Mouse (Mus musculus): ENCODE results near the gene Dyx1c1. TPM values are rescaled to one million over a fixed set of nuclear protein-coding genes. Genes with fewer than 3 reads are reported as not detected.

Gene Dyx1c1
- polyA plus RNA-seq, 1 experiment from 2014 or later = 0.50 TPM

- no peaks in the 10 kb centered on the region for H3K9me3 ChIP-seq (replicated peaks; ENCODE audit: control insufficient read depth, low read length)
- H3K4me1 ChIP-seq (ENCODE audit: control insufficient read depth, insufficient read depth, low read length) = no peaks in the 10 kb centered on the region; the same call in 1 of the 2 replicates
- H3K4me2 ChIP-seq = peak within 1 kb of the TSS; percentile 89
- H3K9ac ChIP-seq (ENCODE audit: low read depth, low read length) = peak within 1 kb of the TSS; percentile 75
- H3K36me3 ChIP-seq (ENCODE audit: control insufficient read depth, insufficient read depth, low read length) = no peaks in the 10 kb centered on the region
- H3K27me3 ChIP-seq (ENCODE audit: control insufficient read depth, insufficient read depth, low read length) = no peaks in the 10 kb centered on the region
- ATAC-seq (replicated peaks; ENCODE audit: insufficient number of reproducible peaks, low FRiP score, low TSS enrichment) = peak; percentile 99
- under 1% methylated on average over 82 of the region's 88 CpGs for WGBS (ENCODE audit: insufficient replicate concordance)
- peak within 1 kb of the TSS; percentile 57; the same call in 1 of the 2 replicates for H3K27ac ChIP-seq (ENCODE audit: low read depth, low read length)
- H3K4me3 ChIP-seq (ENCODE audit: low read depth, low read length) = peak within 1 kb of the TSS; percentile 81
Measured at GRCm38 (mm10) chr9:72985250-72986220, 26.9 kb downstream of the Dyx1c1 start, which contains the start of the genes Ccpg1os and Ccpg1. Ccpg1os (minus strand) TSS chr9:72985382. Ccpg1 (plus strand) TSS chr9:72985429.

GRCm38 (mm10) chr9:72987703-72988102, 29.1 kb downstream of the Dyx1c1 start:
- 57% methylated on average over 3 of the region's 3 CpGs for WGBS (ENCODE audit: insufficient replicate concordance)

GRCm38 (mm10) chr9:72988706-72989105, 30.1 kb downstream of the Dyx1c1 start:
- no peak for ATAC-seq (replicated peaks; ENCODE audit: insufficient number of reproducible peaks, low FRiP score, low TSS enrichment)
- no peak overlapping the region for H3K9ac ChIP-seq (ENCODE audit: low read depth, low read length)
- H3K9me3 ChIP-seq (replicated peaks; ENCODE audit: control insufficient read depth, low read length) = no peaks in the 10 kb centered on the region
- no peak overlapping the region for H3K4me2 ChIP-seq
- no peak overlapping the region for H3K4me3 ChIP-seq (ENCODE audit: low read depth, low read length)
- no peak overlapping the region for H3K27ac ChIP-seq (ENCODE audit: low read depth, low read length)
- no peaks in the 10 kb centered on the region; the same call in 1 of the 2 replicates for H3K4me1 ChIP-seq (ENCODE audit: control insufficient read depth, insufficient read depth, low read length)
- H3K27me3 ChIP-seq (ENCODE audit: control insufficient read depth, insufficient read depth, low read length) = no peaks in the 10 kb centered on the region
- no peaks in the 10 kb centered on the region for H3K36me3 ChIP-seq (ENCODE audit: control insufficient read depth, insufficient read depth, low read length)
- WGBS (ENCODE audit: insufficient replicate concordance) = 80% methylated on average over 5 of the region's 5 CpGs

More at GRCm38 (mm10) chr9:72987703-72988102, 29.1 kb downstream of the Dyx1c1 start:
- Histone ChIP-seq H3K27me3 (ENCODE audit: control insufficient read depth, insufficient read depth, low read length) (no peaks in the 10 kb centered on the region), H3K4me2 (no peak overlapping the region), H3K4me1 (ENCODE audit: control insufficient read depth, insufficient read depth, low read length) (no peaks in the 10 kb centered on the region; the same call in 1 of the 2 replicates), H3K36me3 (ENCODE audit: control insufficient read depth, insufficient read depth, low read length) (no peaks in the 10 kb centered on the region), H3K4me3 (ENCODE audit: low read depth, low read length) (no peak overlapping the region), H3K9me3 (replicated peaks; ENCODE audit: control insufficient read depth, low read length) (no peaks in the 10 kb centered on the region), H3K9ac (ENCODE audit: low read depth, low read length) (no peak overlapping the region), H3K27ac (ENCODE audit: low read depth, low read length) (no peak overlapping the region)
- ATAC-seq (replicated peaks; ENCODE audit: insufficient number of reproducible peaks, low FRiP score, low TSS enrichment) = no peak

- Histone ChIP-seq H3K27ac (ENCODE audit: low read depth, low read length) (no peak overlapping the region), H3K9me3 (replicated peaks; ENCODE audit: control insufficient read depth, low read length) (no peaks in the 10 kb centered on the region), H3K4me1 (ENCODE audit: control insufficient read depth, insufficient read depth, low read length) (no peaks in the 10 kb centered on the region), H3K27me3 (ENCODE audit: control insufficient read depth, insufficient read depth, low read length) (no peaks in the 10 kb centered on the region), H3K4me2 (no peak overlapping the region), H3K36me3 (ENCODE audit: control insufficient read depth, insufficient read depth, low read length) (no peaks in the 10 kb centered on the region), H3K4me3 (ENCODE audit: low read depth, low read length) (no peak overlapping the region), H3K9ac (ENCODE audit: low read depth, low read length) (no peak overlapping the region)
- ATAC-seq (replicated peaks; ENCODE audit: insufficient number of reproducible peaks, low FRiP score, low TSS enrichment) = no peak
- 98% methylated on average over 2 of the region's 2 CpGs for WGBS (ENCODE audit: insufficient replicate concordance)
Measured at GRCm38 (mm10) chr9:72991420-72991819, 32.8 kb downstream of the Dyx1c1 start.

GRCm38 (mm10) chr9:72992576-72992975, 34.0 kb downstream of the Dyx1c1 start:
- Histone ChIP-seq H3K4me1 (ENCODE audit: control insufficient read depth, insufficient read depth, low read length) (no peaks in the 10 kb centered on the region), H3K27me3 (ENCODE audit: control insufficient read depth, insufficient read depth, low read length) (no peaks in the 10 kb centered on the region), H3K9me3 (replicated peaks; ENCODE audit: control insufficient read depth, low read length) (no peaks in the 10 kb centered on the region), H3K36me3 (ENCODE audit: control insufficient read depth, insufficient read depth, low read length) (no peaks in the 10 kb centered on the region), H3K27ac (ENCODE audit: low read depth, low read length) (no peak overlapping the region), H3K4me3 (ENCODE audit: low read depth, low read length) (no peak overlapping the region), H3K9ac (ENCODE audit: low read depth, low read length) (no peak overlapping the region), H3K4me2 (no peak overlapping the region)
- no peak for ATAC-seq (replicated peaks; ENCODE audit: insufficient number of reproducible peaks, low FRiP score, low TSS enrichment)
- WGBS (ENCODE audit: insufficient replicate concordance) = 77% methylated on average over 5 of the region's 5 CpGs

GRCm38 (mm10) chr9:72996167-72996566, 37.6 kb downstream of the Dyx1c1 start:
- H3K27ac ChIP-seq (ENCODE audit: low read depth, low read length) = no peak overlapping the region
- H3K4me3 ChIP-seq (ENCODE audit: low read depth, low read length) = no peak overlapping the region
- ATAC-seq (replicated peaks; ENCODE audit: insufficient number of reproducible peaks, low FRiP score, low TSS enrichment) = no peak
- no peaks in the 10 kb centered on the region for H3K9me3 ChIP-seq (replicated peaks; ENCODE audit: control insufficient read depth, low read length)
- no peaks in the 10 kb centered on the region for H3K27me3 ChIP-seq (ENCODE audit: control insufficient read depth, insufficient read depth, low read length)
- H3K9ac ChIP-seq (ENCODE audit: low read depth, low read length) = no peak overlapping the region
- H3K4me2 ChIP-seq = no peak overlapping the region
- no peaks in the 10 kb centered on the region for H3K4me1 ChIP-seq (ENCODE audit: control insufficient read depth, insufficient read depth, low read length)
- H3K36me3 ChIP-seq (ENCODE audit: control insufficient read depth, insufficient read depth, low read length) = no peaks in the 10 kb centered on the region

GRCm38 (mm10) chr9:72996806-72997205, 38.2 kb downstream of the Dyx1c1 start:
- no peak overlapping the region for H3K4me3 ChIP-seq (ENCODE audit: low read depth, low read length)
- no peaks in the 10 kb centered on the region for H3K36me3 ChIP-seq (ENCODE audit: control insufficient read depth, insufficient read depth, low read length)
- WGBS (ENCODE audit: insufficient replicate concordance) = 57% methylated on average over 7 of the region's 7 CpGs
- H3K9ac ChIP-seq (ENCODE audit: low read depth, low read length) = no peak overlapping the region
- no peaks in the 10 kb centered on the region for H3K27me3 ChIP-seq (ENCODE audit: control insufficient read depth, insufficient read depth, low read length)
- H3K9me3 ChIP-seq (replicated peaks; ENCODE audit: control insufficient read depth, low read length) = no peaks in the 10 kb centered on the region
- no peaks in the 10 kb centered on the region for H3K4me1 ChIP-seq (ENCODE audit: control insufficient read depth, insufficient read depth, low read length)
- no peak overlapping the region for H3K27ac ChIP-seq (ENCODE audit: low read depth, low read length)
- no peak overlapping the region for H3K4me2 ChIP-seq
- no peak for ATAC-seq (replicated peaks; ENCODE audit: insufficient number of reproducible peaks, low FRiP score, low TSS enrichment)

GRCm38 (mm10) chr9:73000487-73000886, 41.9 kb downstream of the Dyx1c1 start:
- ATAC-seq (replicated peaks; ENCODE audit: insufficient number of reproducible peaks, low FRiP score, low TSS enrichment) = no peak
- H3K4me1 ChIP-seq (ENCODE audit: control insufficient read depth, insufficient read depth, low read length) = no peaks in the 10 kb centered on the region
- 58% methylated on average over 2 of the region's 2 CpGs for WGBS (ENCODE audit: insufficient replicate concordance)
- no peaks in the 10 kb centered on the region for H3K27me3 ChIP-seq (ENCODE audit: control insufficient read depth, insufficient read depth, low read length)
- no peak overlapping the region for H3K9ac ChIP-seq (ENCODE audit: low read depth, low read length)
- no peaks in the 10 kb centered on the region for H3K9me3 ChIP-seq (replicated peaks; ENCODE audit: control insufficient read depth, low read length)
- no peaks in the 10 kb centered on the region; the same call in 1 of the 2 replicates for H3K36me3 ChIP-seq (ENCODE audit: control insufficient read depth, insufficient read depth, low read length)
- H3K27ac ChIP-seq (ENCODE audit: low read depth, low read length) = no peak overlapping the region
- H3K4me3 ChIP-seq (ENCODE audit: low read depth, low read length) = no peak overlapping the region
- H3K4me2 ChIP-seq = no peak overlapping the region

Measured in heart, embryonic 11.5 days (tissue).